ENCODE assay signal across 10 mouse cellular contexts in the genomic region with DNA sequence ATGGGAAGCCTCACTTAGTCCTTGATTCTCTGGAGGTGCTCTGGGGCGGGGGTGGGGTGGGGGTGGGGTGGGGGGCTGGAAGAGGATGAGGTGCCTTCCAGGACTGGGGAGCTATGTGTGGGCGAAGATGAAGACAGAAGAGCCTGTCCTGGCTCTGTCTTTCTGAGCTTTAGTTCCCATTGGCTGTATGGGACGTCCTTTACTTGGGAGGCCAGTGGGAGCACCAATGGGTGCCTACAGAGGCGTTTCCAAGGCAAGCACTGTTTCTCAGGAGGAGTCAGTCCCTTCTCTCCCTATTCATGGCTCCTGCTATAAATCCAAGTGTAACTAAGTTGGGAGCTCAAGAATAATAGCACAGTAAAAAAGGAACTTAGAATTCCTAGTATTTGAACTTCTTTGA.
DNase-seq lines count a peak whose midpoint lies in the region; ATAC-seq and TF ChIP-seq lines count a peak whose summit lies in the region.
"Had no signal": no experiment of that assay in that cellular context is flagged by ENCODE, and none has a peak within 500 bp of the region (broad histone marks: within the 10 kb centered on the region; RNA-seq: fewer than 3 reads in every experiment).

No protein-coding gene starts in this region.

- no peaks in the 10 kb centered on the region for H3K9me3 ChIP-seq in lung, postnatal 0 days (ENCODE audit: low read length)
- H3K9me3 ChIP-seq in neural tube, embryonic 14.5 days (ENCODE audit: control insufficient read depth, low read length): no peaks in the 10 kb centered on the region
- H3K9me3 ChIP-seq: stomach, embryonic 15.5 days had no signal

- no peak overlapping the region for H3K4me3 ChIP-seq in lung, postnatal 0 days (ENCODE audit: low read depth, low read length)
- no peak overlapping the region for H3K4me3 ChIP-seq in neural tube, embryonic 14.5 days (ENCODE audit: low read depth, low read length)
- H3K4me3 ChIP-seq: stomach, embryonic 15.5 days had no signal

- WGBS in lung, postnatal 0 days: 72% methylated on average over 4 of the region's 4 CpGs
- WGBS in neural tube, embryonic 14.5 days: 28% methylated on average over 4 of the region's 4 CpGs

- TF ChIP-seq CTCF in lung, postnatal 0 days (IDR thresholded peaks at IDR 0.05): no peak

- H3K27me3 ChIP-seq in lung, postnatal 0 days (replicated peaks; ENCODE audit: insufficient read depth, low read length): no peaks in the 10 kb centered on the region
- no peaks in the 10 kb centered on the region for H3K27me3 ChIP-seq in neural tube, embryonic 14.5 days (ENCODE audit: control insufficient read depth, insufficient read depth, low read length)
- H3K27me3 ChIP-seq: stomach, embryonic 15.5 days had no signal

- H3K9ac ChIP-seq in lung, postnatal 0 days (replicated peaks; ENCODE audit: low read depth): no peak overlapping the region
- H3K9ac ChIP-seq in neural tube, embryonic 14.5 days (replicated peaks; ENCODE audit: low read depth, low read length): no peak overlapping the region
- H3K9ac ChIP-seq: stomach, embryonic 15.5 days had no signal

- no peak overlapping the region for H3K27ac ChIP-seq in lung, postnatal 0 days (ENCODE audit: low read length)
- no peak overlapping the region for H3K27ac ChIP-seq in neural tube, embryonic 14.5 days (ENCODE audit: low read depth, low read length)
- H3K27ac ChIP-seq: stomach, embryonic 15.5 days had no signal

- no peaks in the 10 kb centered on the region for H3K36me3 ChIP-seq in lung, postnatal 0 days (ENCODE audit: insufficient read depth, low read length)
- no peaks in the 10 kb centered on the region for H3K36me3 ChIP-seq in neural tube, embryonic 14.5 days (ENCODE audit: control insufficient read depth, insufficient read depth, low read length)
- H3K36me3 ChIP-seq: stomach, embryonic 15.5 days had no signal

- no peak for TF ChIP-seq EP300 in lung, postnatal 0 days (IDR thresholded peaks at IDR 0.05)

- no peak overlapping the region for H3K4me2 ChIP-seq in lung, postnatal 0 days (replicated peaks; ENCODE audit: low read depth, low read length)
- no peak overlapping the region for H3K4me2 ChIP-seq in neural tube, embryonic 14.5 days (ENCODE audit: low read depth, low read length)
- H3K4me2 ChIP-seq: midbrain, embryonic 11.5 days; stomach, embryonic 15.5 days had no signal

- DNase-seq in embryo, embryonic 10 days (ENCODE audit: low spot score): peak; percentile 35
- no peak for DNase-seq in embryo, embryonic 9.5 days (ENCODE audit: extremely low spot score)
- peak; percentile 31 for DNase-seq in lung, postnatal 14 days
- DNase-seq in lung, postnatal 0 days (ENCODE audit: low spot score): no peak
- DNase-seq in embryo, embryonic 11 days: peak; percentile 48
- DNase-seq in B cell, adult 2 months: no peak
- no peak for DNase-seq in T-cell, adult 2 months (ENCODE audit: low spot score)

- no peaks in the 10 kb centered on the region; the same call in 1 of the 2 replicates for H3K4me1 ChIP-seq in lung, postnatal 0 days (ENCODE audit: insufficient read depth, low read depth, low read length)
- H3K4me1 ChIP-seq in neural tube, embryonic 14.5 days (ENCODE audit: control insufficient read depth, insufficient read depth, low read length): no peaks in the 10 kb centered on the region

- ATAC-seq in lung, postnatal 0 days: no peak
- ATAC-seq in neural tube, embryonic 14.5 days (ENCODE audit: low read depth): peak; percentile 87; the same call in 1 of the 2 replicates

Comparison
In these comparisons a context has a peak if more than half of its experiments do, and no peak if none do; other contexts are left out.
1. DNase-seq: peak in embryo, embryonic 10 days (single experiment), lung, postnatal 14 days (single experiment) and embryo, embryonic 11 days (single experiment); none in embryo, embryonic 9.5 days (single experiment), lung, postnatal 0 days (single experiment), B cell, adult 2 months (0 of 2) and T-cell, adult 2 months (single experiment).